Mouse (Mus musculus): ENCODE measurements at regions not wholly inside any gene's neighbourhood (a gene's known extent, or its start where the extent isn't known, plus 50 kb on each side); places are given as distances from the start of the nearest gene placed in this dataset.

DNA sequence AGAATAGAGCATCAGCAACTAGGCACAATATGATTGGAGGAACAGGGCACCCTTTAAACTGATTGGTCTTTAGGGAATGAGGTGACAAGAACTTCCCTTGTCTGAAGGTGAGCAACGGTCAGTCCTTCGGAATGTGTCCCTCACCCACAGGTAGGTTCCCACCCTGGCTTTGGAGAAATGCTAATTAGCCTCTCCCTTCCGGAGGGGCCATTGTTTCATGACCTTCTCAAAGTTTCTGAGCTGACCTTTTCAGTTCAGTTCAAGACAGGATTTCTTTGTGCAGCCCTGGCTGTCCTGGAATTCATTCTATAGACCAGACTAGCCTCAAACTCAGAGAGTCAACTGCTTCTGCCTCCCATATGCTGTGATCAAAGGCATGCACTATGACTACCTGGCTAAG, 53.5 kb upstream of the Klf9 start:
- TF ChIP-seq CTCF (IDR thresholded peaks at IDR 0.05; ENCODE audit: insufficient read depth, low read length) (no peak), POLR2A (IDR thresholded peaks at IDR 0.05; ENCODE audit: borderline replicate concordance, extremely low read depth, low read depth, low read length) (no peak)
- DNase-seq: no peak
- WGBS: 90% methylated on average over 3 of the region's 3 CpGs
- H3K4me1 ChIP-seq (ENCODE audit: control insufficient read depth, insufficient read depth, low read length): peaks cover 2% of the 10 kb centered on the region
- no peak overlapping the region for H3K4me3 ChIP-seq (replicated peaks; ENCODE audit: extremely low read depth, low read depth, low read length)

DNA sequence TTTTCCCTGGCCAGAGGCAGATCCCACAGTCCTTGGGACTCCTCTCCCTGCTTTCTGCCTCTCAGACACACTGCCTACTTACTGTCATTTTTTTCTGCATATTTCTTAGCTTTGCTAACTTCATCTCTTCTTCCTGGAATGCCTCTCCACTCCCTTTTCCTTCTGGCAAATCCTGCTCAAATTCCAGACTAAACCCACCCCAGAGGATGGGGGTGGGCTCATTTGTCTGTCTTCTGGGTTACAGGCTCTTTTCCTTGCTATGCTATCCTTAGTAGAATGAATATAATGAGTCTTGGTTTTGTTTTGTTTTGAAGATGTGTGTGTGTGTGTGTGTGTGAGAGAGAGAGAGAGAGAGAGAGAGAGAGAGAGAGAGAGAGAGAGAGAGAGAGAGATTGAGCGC, 51.9 kb upstream of the Klf9 start:
- no peak for DNase-seq
- WGBS: 94% methylated on average over 1 of the region's 1 CpGs
- Histone ChIP-seq H3K4me3 (replicated peaks; ENCODE audit: extremely low read depth, low read depth, low read length) (no peak overlapping the region), H3K4me1 (ENCODE audit: control insufficient read depth, insufficient read depth, low read length) (peaks cover 2% of the 10 kb centered on the region)
- TF ChIP-seq POLR2A (IDR thresholded peaks at IDR 0.05; ENCODE audit: borderline replicate concordance, extremely low read depth, low read depth, low read length) (no peak), CTCF (IDR thresholded peaks at IDR 0.05; ENCODE audit: insufficient read depth, low read length) (no peak)

- WGBS: 69% methylated on average over 8 of the region's 8 CpGs
- no peak for TF ChIP-seq POLR2A (IDR thresholded peaks at IDR 0.05; ENCODE audit: borderline replicate concordance, extremely low read depth, low read depth, low read length)
- TF ChIP-seq CTCF (IDR thresholded peaks at IDR 0.05; ENCODE audit: insufficient read depth, low read length): no peak
- peak; percentile 30 for DNase-seq
Observed at GRCm38 (mm10) chr19:23089761-23090514, 51.1 kb upstream of the Klf9 start.

More at GRCm38 (mm10) chr19:23089761-23090514, 51.1 kb upstream of the Klf9 start:
- no peak overlapping the region for H3K4me3 ChIP-seq (replicated peaks; ENCODE audit: extremely low read depth, low read depth, low read length)
- peaks cover 2% of the 10 kb centered on the region for H3K4me1 ChIP-seq (ENCODE audit: control insufficient read depth, insufficient read depth, low read length)
